Mouse (Mus musculus) forebrain, postnatal 0 days (tissue): ENCODE measurements around the gene Yipf2. TPM values are rescaled to one million over a fixed set of nuclear protein-coding genes. Genes with fewer than 3 reads are reported as not detected.

Experiments
- ATAC-seq: fragments of 200-750 bp; cut with Nextera tagmentation; 2 replicates; pipeline ENCODE4 v1.8.0; 2017; ENCODE audit warnings: mild to moderate bottlenecking, moderate library complexity
- DNase-seq: peaks from one replicate; pipeline ENCODE4 v3.0.0-alpha.2; 2015
- H3K27ac ChIP-seq: fragments of 300-500 bp; sonication (generic); 2 replicates; pipeline ENCODE4 v1.5.1; 2014; ENCODE audit warnings: low read depth, mild to moderate bottlenecking, antibody characterized with exemption, low read length, moderate library complexity, mixed read lengths
- H3K27me3 ChIP-seq: fragments of 300-500 bp; sonication (generic); 2 replicates; pipeline ENCODE4 v1.6.1; 2014; ENCODE audit warnings: mild to moderate bottlenecking, low read length, mixed read lengths; ENCODE audit not compliant: insufficient read depth
- H3K36me3 ChIP-seq: fragments of 300-500 bp; sonication (generic); 2 replicates; pipeline ENCODE4 v1.6.1; 2014; ENCODE audit warnings: mild to moderate bottlenecking, moderate library complexity; ENCODE audit not compliant: insufficient read depth
- H3K4me1 ChIP-seq: fragments of 300-500 bp; sonication (generic); 2 replicates; pipeline ENCODE4 v1.6.1; 2014; ENCODE audit warnings: antibody characterized with exemption; ENCODE audit not compliant: insufficient read depth
- H3K4me2 ChIP-seq: fragments of 300-500 bp; sonication (generic); 2 replicates; pipeline ENCODE4 v1.6.1; 2014; ENCODE audit warnings: low read depth, mild to moderate bottlenecking, moderate library complexity
- H3K4me3 ChIP-seq: fragments of 300-500 bp; sonication (generic); 2 replicates; pipeline ENCODE4 v1.5.1; 2014; ENCODE audit warnings: low read depth, low read length, mixed read lengths
- H3K9ac ChIP-seq: fragments of 300-500 bp; sonication (generic); 2 replicates; pipeline ENCODE4 v1.6.1; 2014; ENCODE audit warnings: mild to moderate bottlenecking
- H3K9me3 ChIP-seq: fragments of 300-500 bp; sonication (generic); 2 replicates; pipeline ENCODE4 v1.6.1; 2016; ENCODE audit warnings: low read length
- CTCF ChIP-seq: sonication (generic); IDR thresholded peaks from 2 replicates; pipeline ENCODE4 v1.5.1; 2016; ENCODE audit warnings: antibody characterized with exemption, control low read depth, low read depth
- WGBS: fragments of 180-500 bp; shearing (Covaris S2); extraction: QIAGEN DNeasy Blood & Tissue Kit; methylation state at CpG from one replicate; pipeline ENCODE4 v1.1.7; 2014; 5-methylcytosine and 5-hydroxymethylcytosine counted together
- polyA plus RNA-seq: library from polyadenylated mRNA; unstranded; fragments of >200 nt; fragmentation: Nextera tagmentation; extraction: Ambion mirVana; gene quantifications from 2 replicates; pipeline ENCODE4 v1.2.1, GENCODE M21; 2015
- total RNA-seq: library from RNA; depleted of rRNA; stranded (reverse); fragments of >200 nt; gene quantifications from 2 replicates; pipeline ENCODE4 v1.2.3, GENCODE M21; 2014

Gene Yipf2
- total and polyA plus RNA-seq, 2 experiments from 2014 or later, result 12.6 to 16.0 TPM

DNA sequence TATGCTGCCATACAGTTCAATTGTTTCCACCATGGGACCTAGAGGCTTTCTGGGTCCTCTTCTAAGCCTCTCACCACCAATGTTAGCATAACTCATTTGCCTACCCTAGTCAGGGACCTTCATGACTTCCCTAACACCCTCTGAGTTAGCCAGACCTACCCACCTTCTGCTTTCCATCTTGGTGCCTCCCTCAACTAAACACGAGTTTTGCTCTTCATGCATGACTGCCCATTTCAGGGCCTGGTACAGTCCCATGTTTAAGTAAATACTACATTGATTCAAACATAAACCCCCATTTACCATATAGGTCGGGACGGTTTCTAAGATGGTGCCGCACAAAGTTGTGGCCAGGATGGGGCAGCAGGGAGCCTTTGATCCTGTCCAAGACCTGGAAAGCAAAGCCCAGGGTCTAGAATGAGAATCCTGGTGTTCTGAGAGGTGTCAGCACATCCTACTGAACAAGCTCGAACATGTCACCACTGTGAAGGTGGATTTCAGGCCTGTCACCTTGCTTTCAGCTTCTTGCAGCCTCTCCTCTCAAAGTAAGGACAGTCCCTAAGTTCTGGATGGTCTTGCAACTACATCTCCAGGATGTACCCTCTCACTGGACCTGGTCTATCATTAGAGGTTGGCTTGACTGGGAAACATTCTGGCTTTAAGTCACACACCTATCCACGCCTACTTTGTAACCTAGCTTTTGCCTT lies 1.3 kb downstream of the Yipf2 start:
- no peaks in the 10 kb centered on the region for H3K27me3 ChIP-seq
- no peak overlapping the region for H3K27ac ChIP-seq
- ATAC-seq (no peak), DNase-seq (no peak)
- no peak overlapping the region for H3K4me2 ChIP-seq
- no peaks in the 10 kb centered on the region for H3K9me3 ChIP-seq
- H3K9ac ChIP-seq, result no peak overlapping the region
- peaks cover 42% of the 10 kb centered on the region for H3K36me3 ChIP-seq
- no peak for TF ChIP-seq CTCF
- peaks cover 23% of the 10 kb centered on the region for H3K4me1 ChIP-seq
- H3K4me3 ChIP-seq, result no peak overlapping the region
- WGBS, result 79% methylated on average over 6 of the region's 6 CpGs

DNA sequence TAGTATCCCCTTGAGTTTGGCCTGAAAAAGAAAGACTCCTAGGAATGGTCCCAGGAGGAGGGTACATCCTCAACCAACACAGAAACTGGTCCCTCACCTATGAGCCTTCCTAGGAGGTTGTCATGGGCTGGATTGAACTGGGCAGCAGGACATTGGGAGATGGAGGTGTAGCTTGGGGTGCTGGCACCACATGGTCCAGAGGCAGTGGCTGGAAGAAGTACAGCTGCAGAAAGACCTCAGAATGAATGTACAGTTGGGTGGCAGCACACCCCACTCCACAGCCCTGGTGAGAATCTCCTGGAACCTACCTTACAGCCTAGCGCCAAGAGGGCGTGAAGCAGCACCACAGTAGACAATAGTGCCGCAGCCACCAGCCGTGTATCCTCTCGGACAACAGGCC lies 3.1 kb downstream of the Yipf2 start:
- Histone ChIP-seq H3K9me3 (no peaks in the 10 kb centered on the region), H3K27me3 (no peaks in the 10 kb centered on the region), H3K4me1 (peaks cover 15% of the 10 kb centered on the region), H3K4me3 (no peak overlapping the region), H3K27ac (no peak overlapping the region), H3K36me3 (peaks cover 51% of the 10 kb centered on the region), H3K4me2 (no peak overlapping the region), H3K9ac (no peak overlapping the region)
- WGBS, result 80% methylated on average over 5 of the region's 5 CpGs
- DNase-seq (no peak), ATAC-seq (no peak)
- TF ChIP-seq CTCF, result no peak

DNA sequence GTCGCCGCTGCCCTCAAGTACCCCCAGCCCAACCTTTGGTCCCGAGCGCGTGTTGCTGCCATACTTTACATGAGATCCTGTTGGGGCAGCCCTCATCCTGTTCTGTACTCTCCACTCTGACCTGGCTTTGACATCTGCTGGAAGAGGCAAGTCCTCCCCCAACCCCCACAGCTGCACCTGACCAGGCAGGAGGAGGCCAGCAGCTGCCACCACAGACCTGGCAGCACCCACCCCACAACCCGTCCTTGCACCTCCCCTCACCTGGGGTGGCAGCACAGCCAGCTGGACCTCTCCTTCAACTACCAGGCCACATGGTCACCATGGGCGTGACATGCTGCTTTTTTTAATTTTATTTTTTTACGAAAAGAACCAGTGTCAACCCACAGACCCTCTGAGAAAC lies 4.3 kb downstream of the Yipf2 start:
- H3K36me3 ChIP-seq, result peaks cover 60% of the 10 kb centered on the region
- DNase-seq (no peak), ATAC-seq (no peak)
- H3K27me3 ChIP-seq, result no peaks in the 10 kb centered on the region
- H3K4me2 ChIP-seq, result no peak overlapping the region
- H3K9me3 ChIP-seq, result no peaks in the 10 kb centered on the region
- H3K4me3 ChIP-seq, result no peak overlapping the region
- H3K27ac ChIP-seq, result no peak overlapping the region
- 92% methylated on average over 8 of the region's 8 CpGs for WGBS
- no peak for TF ChIP-seq CTCF
- no peak overlapping the region for H3K9ac ChIP-seq
- H3K4me1 ChIP-seq, result peaks cover 8% of the 10 kb centered on the region; the same call in 1 of the 2 replicates

DNA sequence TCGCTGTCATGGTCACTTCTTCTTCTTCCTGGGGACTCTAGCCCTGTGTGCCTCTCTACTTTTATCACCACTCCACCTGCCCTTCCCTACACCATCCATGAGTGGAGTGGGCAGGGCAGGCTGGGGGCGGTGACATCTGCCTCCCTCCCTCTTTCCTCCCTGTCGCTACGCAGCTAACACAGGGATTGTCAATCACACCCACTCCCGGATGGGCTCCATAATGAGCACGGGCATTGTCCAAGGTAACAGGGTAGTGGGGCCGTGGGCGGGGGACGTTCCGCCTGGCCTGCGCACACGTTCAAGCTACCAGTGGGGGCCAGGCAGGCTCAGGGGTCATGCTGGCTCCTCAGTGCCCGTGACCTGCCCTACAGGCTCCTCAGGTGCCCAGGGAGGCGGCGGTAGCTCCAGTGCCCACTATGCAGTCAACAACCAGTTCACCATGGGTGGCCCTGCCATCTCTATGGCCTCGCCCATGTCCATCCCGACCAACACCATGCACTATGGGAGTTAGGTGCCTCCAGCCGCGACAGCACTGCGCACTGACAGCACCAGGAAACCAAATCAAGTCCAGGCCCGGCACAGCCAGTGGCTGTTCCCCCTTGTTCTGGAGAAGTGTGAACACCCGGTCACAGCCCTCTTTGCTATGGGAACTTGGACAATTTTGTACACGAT lies 4.8 kb downstream of the Yipf2 start:
- ATAC-seq, result no peak
- H3K36me3 ChIP-seq, result peaks cover 65% of the 10 kb centered on the region
- no peak overlapping the region for H3K4me3 ChIP-seq
- no peak overlapping the region for H3K27ac ChIP-seq
- peaks cover 8% of the 10 kb centered on the region; the same call in 1 of the 2 replicates for H3K4me1 ChIP-seq
- no peak overlapping the region for H3K9ac ChIP-seq
- no peak overlapping the region for H3K4me2 ChIP-seq
- H3K9me3 ChIP-seq, result no peaks in the 10 kb centered on the region
- TF ChIP-seq CTCF, result no peak
- H3K27me3 ChIP-seq, result no peaks in the 10 kb centered on the region
- 86% methylated on average over 23 of the region's 23 CpGs for WGBS
- no peak for DNase-seq

DNA sequence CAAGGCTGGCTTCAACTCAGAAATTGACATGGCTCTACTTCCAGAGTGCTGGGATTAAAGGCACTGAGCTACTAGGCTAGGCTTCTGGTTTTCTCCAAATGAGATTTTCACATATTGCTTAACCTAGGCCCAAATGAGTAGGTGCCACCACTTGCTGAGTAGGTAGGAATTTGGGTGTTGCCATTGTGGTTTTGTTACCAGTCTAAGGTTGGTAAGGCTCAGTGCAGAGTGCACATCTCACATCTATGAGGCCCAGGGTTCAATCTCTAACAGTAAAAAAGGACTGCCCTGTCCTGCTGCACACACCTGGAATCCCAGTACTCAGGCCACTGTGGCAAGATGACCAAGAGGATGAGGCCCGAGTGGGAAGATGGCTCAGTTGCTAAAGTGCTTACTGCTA lies 7.2 kb downstream of the Yipf2 start:
- H3K4me2 ChIP-seq, result no peak overlapping the region
- H3K4me3 ChIP-seq, result no peak overlapping the region
- peaks cover 87% of the 10 kb centered on the region for H3K36me3 ChIP-seq
- no peak overlapping the region for H3K27ac ChIP-seq
- no peaks in the 10 kb centered on the region for H3K27me3 ChIP-seq
- H3K9ac ChIP-seq, result no peak overlapping the region
- no peak for DNase-seq
- H3K4me1 ChIP-seq, result no peaks in the 10 kb centered on the region
- no peaks in the 10 kb centered on the region for H3K9me3 ChIP-seq
- TF ChIP-seq CTCF, result no peak
- ATAC-seq, result no peak
- WGBS, result 97% methylated on average over 1 of the region's 1 CpGs

DNA sequence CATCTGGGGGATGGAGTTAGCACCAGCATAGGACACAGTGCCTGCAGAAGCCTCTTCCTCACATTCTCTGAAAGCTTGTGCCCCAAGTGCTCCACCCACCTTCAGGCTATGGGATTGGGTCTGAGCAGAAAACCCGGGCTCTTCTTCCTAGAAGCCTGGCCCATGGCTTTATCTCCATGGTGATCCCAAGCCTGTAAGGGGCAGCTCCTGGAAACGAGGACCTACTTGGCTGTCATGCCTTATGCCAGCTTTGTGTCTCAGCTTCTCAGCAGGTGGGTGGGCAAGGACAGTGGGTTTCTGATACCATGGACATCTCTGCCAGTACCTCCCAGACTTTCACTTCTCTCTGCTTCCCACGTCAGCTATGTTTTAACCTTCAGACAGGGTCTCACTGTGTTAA lies 14.4 kb downstream of the Yipf2 start:
- peaks cover 86% of the 10 kb centered on the region for H3K36me3 ChIP-seq

DNA sequence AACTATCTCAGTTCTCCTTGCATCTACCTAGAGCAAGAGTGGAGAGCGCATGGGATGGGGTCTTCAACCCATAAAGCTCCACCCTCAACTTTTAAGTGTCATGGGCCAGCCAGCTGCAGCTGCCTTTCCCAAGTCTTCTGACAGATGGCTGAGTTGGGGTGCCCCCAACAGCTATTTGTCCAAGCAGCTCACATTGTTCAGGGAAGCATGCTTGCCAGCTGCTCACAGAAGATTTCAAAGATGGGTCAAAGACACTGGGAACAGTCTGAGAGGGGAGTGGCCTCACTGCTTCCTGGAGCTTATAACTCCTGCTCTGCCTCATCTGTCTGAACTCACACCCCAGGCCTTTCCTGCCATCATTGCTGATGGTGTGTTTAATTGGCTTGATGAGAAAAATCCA lies 16.3 kb downstream of the Yipf2 start:
- no peak overlapping the region for H3K4me3 ChIP-seq
- no peaks in the 10 kb centered on the region for H3K27me3 ChIP-seq
- DNase-seq (no peak), ATAC-seq (no peak)
- no peaks in the 10 kb centered on the region for H3K9me3 ChIP-seq
- no peak overlapping the region for H3K27ac ChIP-seq
- no peak for TF ChIP-seq CTCF
- no peak overlapping the region for H3K9ac ChIP-seq
- no peaks in the 10 kb centered on the region for H3K4me1 ChIP-seq
- H3K36me3 ChIP-seq, result peaks cover 86% of the 10 kb centered on the region
- no peak overlapping the region for H3K4me2 ChIP-seq
- 88% methylated on average over 1 of the region's 1 CpGs for WGBS

More for the DNA sequence above, 14.4 kb downstream of the Yipf2 start:
- Histone ChIP-seq H3K4me2 (no peak overlapping the region), H3K9me3 (no peaks in the 10 kb centered on the region), H3K27me3 (no peaks in the 10 kb centered on the region), H3K27ac (no peak overlapping the region), H3K9ac (no peak overlapping the region), H3K4me3 (no peak overlapping the region), H3K4me1 (no peaks in the 10 kb centered on the region)
- DNase-seq (no peak), ATAC-seq (no peak)
- no peak for TF ChIP-seq CTCF
- WGBS, result 62% methylated on average over 3 of the region's 3 CpGs
